Mouse (Mus musculus): ENCODE measurements at regions not wholly inside any gene's neighbourhood (a gene's known extent, or its start where the extent isn't known, plus 50 kb on each side); places are given as distances from the start of the nearest gene placed in this dataset.
"Not testable (repeated sequence)": the region's sequence is repeated elsewhere in the genome, so short reads cannot be mapped to it uniquely, and the experiment has no call there.

GRCm38 (mm10) chr6:41178896-41179295, 123.2 kb upstream of the Try4 start:
- WGBS, result 85% methylated on average over 7 of the region's 7 CpGs
- Histone ChIP-seq H3K36me3 (ENCODE audit: insufficient read depth, low read length) (no peaks in the 10 kb centered on the region), H3K9me3 (ENCODE audit: low read length) (no peaks in the 10 kb centered on the region), H3K27me3 (ENCODE audit: insufficient read depth, low read length) (no peaks in the 10 kb centered on the region), H3K27ac (ENCODE audit: low read length) (no peak overlapping the region), H3K9ac (replicated peaks; ENCODE audit: low read length) (no peak overlapping the region), H3K4me1 (ENCODE audit: insufficient read depth, low read length) (no peaks in the 10 kb centered on the region), H3K4me2 (replicated peaks; ENCODE audit: low read depth, low read length) (no peak overlapping the region), H3K4me3 (ENCODE audit: low read length) (no peak overlapping the region)
- ATAC-seq (ENCODE audit: low FRiP score, low TSS enrichment), result no peak

DNA sequence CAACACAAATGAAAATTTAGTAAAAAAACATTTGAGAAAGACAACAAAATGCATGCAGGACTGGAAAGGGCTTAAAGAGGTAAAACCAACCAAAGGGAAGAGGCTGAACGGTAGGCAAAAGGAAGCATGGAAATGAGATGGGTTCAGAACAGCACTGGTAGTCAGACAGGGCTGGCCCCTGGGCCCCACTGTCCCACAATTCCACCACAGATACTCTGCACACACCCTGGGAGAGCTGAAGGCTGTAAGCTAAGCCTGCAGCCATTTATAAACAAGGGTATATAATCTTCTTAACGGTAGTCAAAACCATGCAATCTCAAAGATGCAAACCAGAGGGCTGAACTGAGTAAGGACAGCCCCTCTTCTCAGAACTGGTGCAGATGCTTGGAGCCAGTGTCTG, 124.0 kb upstream of the Try4 start:
- ATAC-seq (ENCODE audit: low FRiP score, low TSS enrichment), result no peak
- Histone ChIP-seq H3K4me3 (ENCODE audit: low read length) (no peak overlapping the region), H3K27ac (ENCODE audit: low read length) (no peak overlapping the region), H3K9me3 (ENCODE audit: low read length) (no peaks in the 10 kb centered on the region), H3K9ac (replicated peaks; ENCODE audit: low read length) (no peak overlapping the region), H3K36me3 (ENCODE audit: insufficient read depth, low read length) (no peaks in the 10 kb centered on the region), H3K27me3 (ENCODE audit: insufficient read depth, low read length) (no peaks in the 10 kb centered on the region), H3K4me2 (replicated peaks; ENCODE audit: low read depth, low read length) (no peak overlapping the region), H3K4me1 (ENCODE audit: insufficient read depth, low read length) (no peaks in the 10 kb centered on the region)
- WGBS, result 75% methylated on average over 2 of the region's 2 CpGs

GRCm38 (mm10) chr6:41177152-41177551, 124.9 kb upstream of the Try4 start:
- Histone ChIP-seq H3K9ac (replicated peaks; ENCODE audit: low read length) (no peak overlapping the region), H3K4me2 (replicated peaks; ENCODE audit: low read depth, low read length) (no peak overlapping the region), H3K27me3 (ENCODE audit: insufficient read depth, low read length) (no peaks in the 10 kb centered on the region), H3K4me3 (ENCODE audit: low read length) (no peak overlapping the region), H3K4me1 (ENCODE audit: insufficient read depth, low read length) (no peaks in the 10 kb centered on the region), H3K9me3 (ENCODE audit: low read length) (no peaks in the 10 kb centered on the region), H3K27ac (ENCODE audit: low read length) (no peak overlapping the region), H3K36me3 (ENCODE audit: insufficient read depth, low read length) (no peaks in the 10 kb centered on the region)
- WGBS, result 85% methylated on average over 3 of the region's 3 CpGs
- no peak for ATAC-seq (ENCODE audit: low FRiP score, low TSS enrichment)

DNA sequence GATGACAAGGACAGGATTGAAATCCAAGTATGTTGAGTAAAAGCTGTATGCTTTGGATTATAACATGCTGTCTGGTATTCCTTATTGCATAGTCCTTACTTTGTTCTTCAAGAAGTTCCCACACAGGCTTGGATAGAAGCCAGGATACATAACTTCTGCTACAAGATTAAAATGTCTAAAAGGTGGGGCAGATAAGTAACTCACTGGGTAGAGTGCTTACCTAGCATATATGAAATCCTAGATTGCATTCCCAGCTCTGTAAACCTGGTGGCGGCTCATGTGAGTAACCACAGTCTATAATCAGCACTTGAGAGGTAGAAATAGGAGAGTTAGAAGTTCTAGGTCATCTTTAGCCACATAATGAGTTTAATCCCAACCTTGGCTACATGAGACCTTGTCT, 126.0 kb upstream of the Try4 start:
- Histone ChIP-seq H3K9ac (replicated peaks; ENCODE audit: low read length) (no peak overlapping the region), H3K4me1 (ENCODE audit: insufficient read depth, low read length) (no peaks in the 10 kb centered on the region), H3K9me3 (ENCODE audit: low read length) (no peaks in the 10 kb centered on the region), H3K27ac (ENCODE audit: low read length) (no peak overlapping the region), H3K36me3 (ENCODE audit: insufficient read depth, low read length) (no peaks in the 10 kb centered on the region), H3K4me2 (replicated peaks; ENCODE audit: low read depth, low read length) (no peak overlapping the region), H3K27me3 (ENCODE audit: insufficient read depth, low read length) (no peaks in the 10 kb centered on the region), H3K4me3 (ENCODE audit: low read length) (no peak overlapping the region)
- 70% methylated on average over 1 of the region's 1 CpGs for WGBS
- no peak for ATAC-seq (ENCODE audit: low FRiP score, low TSS enrichment)

GRCm38 (mm10) chr6:41163491-41163890, 128.2 kb upstream of the 2210010C04Rik start:
- Histone ChIP-seq H3K9me3 (ENCODE audit: low read length) (no peaks in the 10 kb centered on the region), H3K4me3 (ENCODE audit: low read length) (no peak overlapping the region), H3K4me1 (ENCODE audit: insufficient read depth, low read length) (no peaks in the 10 kb centered on the region), H3K4me2 (replicated peaks; ENCODE audit: low read depth, low read length) (no peak overlapping the region), H3K9ac (replicated peaks; ENCODE audit: low read length) (no peak overlapping the region), H3K27ac (ENCODE audit: low read length) (no peak overlapping the region), H3K27me3 (ENCODE audit: insufficient read depth, low read length) (no peaks in the 10 kb centered on the region), H3K36me3 (ENCODE audit: insufficient read depth, low read length) (no peaks in the 10 kb centered on the region)
- WGBS, result 80% methylated on average over 1 of the region's 1 CpGs
- ATAC-seq (ENCODE audit: low FRiP score, low TSS enrichment), result no peak

- 69% methylated on average over 1 of the region's 1 CpGs for WGBS
- Histone ChIP-seq H3K27ac (ENCODE audit: low read length) (no peak overlapping the region), H3K36me3 (ENCODE audit: insufficient read depth, low read length) (no peaks in the 10 kb centered on the region), H3K9ac (replicated peaks; ENCODE audit: low read length) (no peak overlapping the region), H3K9me3 (ENCODE audit: low read length) (no peaks in the 10 kb centered on the region), H3K4me3 (ENCODE audit: low read length) (no peak overlapping the region), H3K4me1 (ENCODE audit: insufficient read depth, low read length) (no peaks in the 10 kb centered on the region), H3K27me3 (ENCODE audit: insufficient read depth, low read length) (no peaks in the 10 kb centered on the region), H3K4me2 (replicated peaks; ENCODE audit: low read depth, low read length) (no peak overlapping the region)
- ATAC-seq (ENCODE audit: low FRiP score, low TSS enrichment), result no peak
Observed at GRCm38 (mm10) chr6:41161693-41162092, 126.4 kb upstream of the 2210010C04Rik start.

DNA sequence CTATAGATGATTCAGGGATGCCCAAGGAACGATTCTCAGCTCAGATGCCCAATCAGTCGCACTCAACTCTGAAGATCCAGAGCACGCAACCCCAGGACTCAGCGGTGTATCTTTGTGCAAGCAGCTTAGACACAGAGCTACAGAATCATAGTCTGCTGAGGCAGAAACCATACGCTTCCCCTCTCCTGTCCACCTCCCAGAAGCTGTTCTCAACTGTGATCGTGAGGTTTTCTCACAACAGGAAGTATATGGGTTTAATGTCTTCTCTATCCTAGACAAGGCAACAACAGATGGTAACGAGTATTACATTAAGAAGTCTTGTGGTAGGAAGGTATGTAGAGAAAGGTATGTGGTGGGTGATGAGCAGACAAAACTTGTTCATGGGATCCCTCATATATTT, 116.8 kb upstream of the 2210010C04Rik start:
- no peak for ATAC-seq (ENCODE audit: low FRiP score, low TSS enrichment)
- H3K27ac ChIP-seq (ENCODE audit: low read length), result no peak overlapping the region
- H3K4me1 ChIP-seq (ENCODE audit: insufficient read depth, low read length), result no peaks in the 10 kb centered on the region
- H3K27me3 ChIP-seq (ENCODE audit: insufficient read depth, low read length), result no peaks in the 10 kb centered on the region
- no peaks in the 10 kb centered on the region for H3K36me3 ChIP-seq (ENCODE audit: insufficient read depth, low read length)
- H3K4me2 ChIP-seq (replicated peaks; ENCODE audit: low read depth, low read length), result no peak overlapping the region
- no peaks in the 10 kb centered on the region for H3K9me3 ChIP-seq (ENCODE audit: low read length)
- no peak overlapping the region for H3K4me3 ChIP-seq (ENCODE audit: low read length)
- WGBS, result 88% methylated on average over 7 of the region's 7 CpGs
- no peak overlapping the region for H3K9ac ChIP-seq (replicated peaks; ENCODE audit: low read length)

DNA sequence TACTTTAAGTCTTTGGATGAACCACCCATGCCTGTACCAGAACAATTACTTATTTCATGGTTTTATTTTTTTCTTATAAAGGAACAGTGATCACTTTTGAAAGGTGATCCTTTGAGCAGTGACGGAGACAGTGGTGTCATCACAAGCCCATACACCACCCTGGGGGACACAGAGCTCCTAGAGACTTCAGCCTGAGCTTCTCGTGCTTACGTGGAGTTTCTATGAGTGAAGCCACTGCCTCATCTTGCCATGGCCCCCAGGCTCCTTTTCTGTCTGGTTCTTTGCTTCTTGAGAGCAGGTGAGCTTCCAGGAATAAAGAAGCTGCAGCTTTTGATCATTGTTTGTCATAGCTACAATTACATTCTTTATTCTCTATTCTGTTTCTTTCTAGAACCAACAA, 116.2 kb upstream of the 2210010C04Rik start:
- no peaks in the 10 kb centered on the region for H3K36me3 ChIP-seq (ENCODE audit: insufficient read depth, low read length)
- no peak overlapping the region for H3K27ac ChIP-seq (ENCODE audit: low read length)
- no peaks in the 10 kb centered on the region for H3K27me3 ChIP-seq (ENCODE audit: insufficient read depth, low read length)
- ATAC-seq (ENCODE audit: low FRiP score, low TSS enrichment), result no peak
- H3K4me3 ChIP-seq (ENCODE audit: low read length), result no peak overlapping the region
- H3K4me1 ChIP-seq (ENCODE audit: insufficient read depth, low read length), result no peaks in the 10 kb centered on the region
- H3K9me3 ChIP-seq (ENCODE audit: low read length), result no peaks in the 10 kb centered on the region
- H3K9ac ChIP-seq (replicated peaks; ENCODE audit: low read length), result no peak overlapping the region
- 84% methylated on average over 3 of the region's 3 CpGs for WGBS
- no peak overlapping the region for H3K4me2 ChIP-seq (replicated peaks; ENCODE audit: low read depth, low read length)

DNA sequence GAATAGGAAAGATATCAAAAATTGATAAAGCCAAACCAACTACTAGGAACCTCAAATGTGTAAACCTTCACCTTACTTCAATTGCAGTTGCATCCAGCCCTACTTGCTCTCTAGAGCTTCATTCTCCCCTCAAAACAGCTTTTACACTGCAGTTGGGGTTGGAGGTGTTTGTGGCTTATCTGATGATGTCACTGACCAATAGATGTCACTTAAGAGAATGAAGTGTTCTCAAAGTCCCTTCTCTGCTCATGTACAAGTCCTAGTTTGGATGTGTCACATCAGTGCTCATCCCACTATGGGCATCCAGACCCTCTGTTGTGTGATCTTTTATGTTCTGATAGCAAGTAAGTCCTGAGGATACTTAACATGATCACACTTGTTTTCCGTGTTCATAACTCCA, 105.6 kb upstream of the 2210010C04Rik start:
- ATAC-seq (ENCODE audit: low FRiP score, low TSS enrichment), result no peak

DNA sequence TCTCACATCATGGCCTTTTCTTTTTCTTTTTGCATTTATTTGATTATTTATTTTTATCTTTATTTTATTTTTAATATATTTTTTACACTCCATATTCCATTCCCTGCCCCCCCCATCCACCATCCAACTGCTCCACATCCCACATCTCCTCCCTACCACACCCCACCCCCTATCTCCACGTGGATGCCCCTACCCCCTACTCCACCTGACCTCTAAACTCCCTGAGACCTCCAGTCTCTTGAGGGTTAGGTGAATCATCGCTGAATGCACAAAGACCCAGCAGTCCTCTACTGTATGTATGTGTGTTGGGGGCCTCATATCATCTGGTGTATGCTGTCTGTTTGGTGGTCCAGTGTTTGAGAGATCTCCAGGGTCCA, 102.1 kb upstream of the 2210010C04Rik start:
- not testable (repeated sequence) for ATAC-seq (ENCODE audit: low FRiP score, low TSS enrichment); H3K4me1 ChIP-seq (ENCODE audit: insufficient read depth, low read length); H3K9ac ChIP-seq (replicated peaks; ENCODE audit: low read length); H3K9me3 ChIP-seq (ENCODE audit: low read length); H3K36me3 ChIP-seq (ENCODE audit: insufficient read depth, low read length); H3K4me3 ChIP-seq (ENCODE audit: low read length); H3K27me3 ChIP-seq (ENCODE audit: insufficient read depth, low read length); H3K27ac ChIP-seq (ENCODE audit: low read length); H3K4me2 ChIP-seq (replicated peaks; ENCODE audit: low read depth, low read length)
- 49% methylated on average over 2 of the region's 2 CpGs for WGBS

More for the DNA sequence above, 105.6 kb upstream of the 2210010C04Rik start:
- Histone ChIP-seq H3K9ac (replicated peaks; ENCODE audit: low read length) (no peak overlapping the region), H3K36me3 (ENCODE audit: insufficient read depth, low read length) (no peaks in the 10 kb centered on the region), H3K4me1 (ENCODE audit: insufficient read depth, low read length) (no peaks in the 10 kb centered on the region), H3K4me3 (ENCODE audit: low read length) (no peak overlapping the region), H3K9me3 (ENCODE audit: low read length) (no peaks in the 10 kb centered on the region), H3K27ac (ENCODE audit: low read length) (no peak overlapping the region), H3K27me3 (ENCODE audit: insufficient read depth, low read length) (no peaks in the 10 kb centered on the region), H3K4me2 (replicated peaks; ENCODE audit: low read depth, low read length) (no peak overlapping the region)
- WGBS, result 87% methylated on average over 1 of the region's 1 CpGs
